Mouse (Mus musculus): ENCODE results near the gene Plekha6.

DNA sequence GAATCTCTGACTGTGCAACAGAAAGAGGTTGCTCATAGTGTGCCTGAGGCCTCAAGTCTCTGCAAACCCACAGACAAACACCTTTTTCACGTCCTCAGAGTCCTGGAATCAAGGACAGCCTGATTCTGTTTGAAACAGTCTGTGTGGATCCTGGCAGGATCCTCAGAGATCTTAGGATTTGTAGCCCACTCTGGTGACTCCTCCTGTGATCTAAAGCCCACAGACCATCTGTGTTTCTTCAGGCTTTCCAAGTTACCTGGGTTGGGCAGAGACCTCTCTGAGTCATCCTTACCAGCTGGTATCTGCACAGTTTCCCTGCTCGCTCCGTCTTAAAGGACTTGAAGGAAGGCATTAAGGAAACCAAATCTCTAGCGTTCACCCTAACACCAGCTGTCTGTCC is 123.0 kb downstream of the Plekha6 start:
- TF ChIP-seq POLR2A (IDR thresholded peaks at IDR 0.05; ENCODE audit: control insufficient read depth, low read depth, low read length), result no peak
- no peak for TF ChIP-seq CTCF (IDR thresholded peaks at IDR 0.05; ENCODE audit: control insufficient read depth, insufficient read depth, insufficient replicate concordance, low read depth, low read length)

All from testis, adult 2 months (tissue).